Mouse (Mus musculus): ENCODE measurements around the gene Gm21731. TPM values are rescaled to one million over a fixed set of nuclear protein-coding genes. Genes with fewer than 3 reads are reported as not detected.
"Not testable (repeated sequence)": the region's sequence is repeated elsewhere in the genome, so short reads cannot be mapped to it uniquely, and the experiment has no call there.

The Gm21731 gene
- polyA plus RNA-seq, 1 experiment from 2014 or later = not detected

GRCm38 (mm10) chr13:120258817-120259658, 20.1 kb downstream of the Gm21731 start:
- not testable (repeated sequence) for H3K4me1 ChIP-seq (replicated peaks; ENCODE audit: insufficient read depth, low read length)

DNA sequence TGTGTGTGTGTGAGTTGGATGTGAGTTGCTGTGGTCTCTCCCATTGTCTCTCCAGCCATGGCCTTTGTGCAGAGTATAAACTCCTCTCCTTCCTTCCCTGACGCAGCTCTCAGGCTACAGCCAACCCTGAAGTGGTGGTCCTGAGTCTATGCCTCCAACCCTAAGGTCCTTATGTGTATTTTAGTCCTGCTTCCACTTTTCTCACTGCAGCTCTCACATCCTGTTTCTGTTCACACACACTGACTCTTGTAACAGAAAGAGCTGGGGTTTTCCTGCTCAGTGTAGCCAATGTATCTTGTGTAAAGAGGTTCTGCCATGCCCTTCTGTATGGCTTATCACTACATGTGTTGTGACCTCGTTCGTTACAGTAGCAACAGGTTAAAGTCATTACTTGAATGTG, 20.8 kb downstream of the Gm21731 start:
- WGBS = 75% methylated on average over 3 of the region's 3 CpGs

More at GRCm38 (mm10) chr13:120258817-120259658, 20.1 kb downstream of the Gm21731 start:
- WGBS = 91% methylated on average over 3 of the region's 3 CpGs
- not testable (repeated sequence) for DNase-seq (ENCODE audit: low spot score); ATAC-seq (replicated peaks; ENCODE audit: low FRiP score, low read depth); H3K4me3 ChIP-seq (replicated peaks; ENCODE audit: low read depth, low read length); H3K36me3 ChIP-seq (ENCODE audit: insufficient read depth, low read length); H3K27me3 ChIP-seq (ENCODE audit: insufficient read depth, low read length); H3K9me3 ChIP-seq (replicated peaks; ENCODE audit: low read length); H3K9ac ChIP-seq (ENCODE audit: low read depth, low read length); H3K4me2 ChIP-seq (ENCODE audit: low read length); H3K27ac ChIP-seq

DNA sequence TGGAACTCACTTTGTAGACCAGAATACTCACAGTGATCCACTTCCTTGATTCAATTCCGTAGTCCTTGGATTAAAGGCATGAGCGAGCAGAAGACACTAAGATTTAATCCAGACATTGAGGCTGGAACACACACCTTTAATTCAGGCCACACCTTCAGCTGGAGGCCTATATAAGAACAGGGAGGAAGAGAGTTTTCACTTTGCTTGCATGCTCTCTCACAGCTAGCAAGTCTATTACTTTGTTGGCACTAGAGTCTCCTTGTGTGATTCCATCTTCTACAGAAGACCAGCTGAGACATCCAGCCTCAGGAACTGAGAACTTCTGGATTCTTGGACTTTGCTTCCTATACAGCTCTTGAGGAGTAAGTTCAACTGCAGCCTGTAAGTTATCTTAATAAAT, 24.0 kb downstream of the Gm21731 start, which contains the start of gene AF067061:
TSS of gene AF067061 (plus strand) at position 245 of the 400 bp plus-strand sequence.
- H3K27ac ChIP-seq = not testable (repeated sequence)

More for the DNA sequence above, 20.8 kb downstream of the Gm21731 start:
- not testable (repeated sequence) for H3K27me3 ChIP-seq (ENCODE audit: insufficient read depth, low read length); H3K27ac ChIP-seq; H3K4me1 ChIP-seq (replicated peaks; ENCODE audit: insufficient read depth, low read length); ATAC-seq (replicated peaks; ENCODE audit: low FRiP score, low read depth); H3K9me3 ChIP-seq (replicated peaks; ENCODE audit: low read length); H3K4me2 ChIP-seq (ENCODE audit: low read length); H3K9ac ChIP-seq (ENCODE audit: low read depth, low read length); H3K36me3 ChIP-seq (ENCODE audit: insufficient read depth, low read length); DNase-seq (ENCODE audit: low spot score); H3K4me3 ChIP-seq (replicated peaks; ENCODE audit: low read depth, low read length)

DNA sequence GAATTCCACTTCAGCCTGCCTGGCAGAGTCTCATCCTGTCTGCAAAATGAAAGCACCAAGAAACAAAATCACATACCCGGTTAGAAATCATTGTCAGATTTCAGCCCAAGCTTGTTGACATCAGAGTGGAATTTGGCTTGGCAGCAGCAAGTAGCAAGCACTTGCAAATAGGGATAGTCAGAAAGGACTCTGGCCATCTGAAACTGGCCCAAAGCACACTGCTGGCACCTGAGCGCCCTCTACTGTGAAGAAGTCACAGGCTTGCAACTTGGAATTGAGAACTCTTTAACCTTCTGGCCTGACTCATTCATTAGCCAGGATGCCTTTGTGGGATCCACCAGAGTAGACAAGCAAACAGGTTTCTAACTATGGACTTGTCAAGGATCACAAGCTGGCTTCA, 38.9 kb downstream of the Gm21731 start:
- H3K36me3 ChIP-seq (ENCODE audit: insufficient read depth, low read length) = not testable (repeated sequence)

More for the DNA sequence above, 24.0 kb downstream of the Gm21731 start, which contains the start of gene AF067061:
- not testable (repeated sequence) for ATAC-seq (replicated peaks; ENCODE audit: low FRiP score, low read depth); H3K4me1 ChIP-seq (replicated peaks; ENCODE audit: insufficient read depth, low read length); DNase-seq (ENCODE audit: low spot score); H3K27me3 ChIP-seq (ENCODE audit: insufficient read depth, low read length); H3K36me3 ChIP-seq (ENCODE audit: insufficient read depth, low read length); H3K4me3 ChIP-seq (replicated peaks; ENCODE audit: low read depth, low read length); H3K9ac ChIP-seq (ENCODE audit: low read depth, low read length); H3K4me2 ChIP-seq (ENCODE audit: low read length); H3K9me3 ChIP-seq (replicated peaks; ENCODE audit: low read length)
- 70% methylated on average over 2 of the region's 2 CpGs for WGBS

GRCm38 (mm10) chr13:120278784-120279183, 39.9 kb downstream of the Gm21731 start:
- H3K4me2 ChIP-seq (ENCODE audit: low read length) = no peak overlapping the region
- no peaks in the 10 kb centered on the region for H3K36me3 ChIP-seq (ENCODE audit: insufficient read depth, low read length)
- ATAC-seq (replicated peaks; ENCODE audit: low FRiP score, low read depth) (no peak), DNase-seq (ENCODE audit: low spot score) (no peak)
- no peak for TF ChIP-seq CTCF (IDR thresholded peaks at IDR 0.05; ENCODE audit: low read depth)
- WGBS = 91% methylated on average over 9 of the region's 9 CpGs
- H3K9me3 ChIP-seq (replicated peaks; ENCODE audit: low read length) = no peaks in the 10 kb centered on the region
- no peaks in the 10 kb centered on the region for H3K4me1 ChIP-seq (replicated peaks; ENCODE audit: insufficient read depth, low read length)
- H3K27ac ChIP-seq = no peak overlapping the region
- H3K4me3 ChIP-seq (replicated peaks; ENCODE audit: low read depth, low read length) = no peak overlapping the region
- H3K27me3 ChIP-seq (ENCODE audit: insufficient read depth, low read length) = no peaks in the 10 kb centered on the region
- no peak overlapping the region for H3K9ac ChIP-seq (ENCODE audit: low read depth, low read length)

More for the DNA sequence above, 38.9 kb downstream of the Gm21731 start:
- H3K4me2 ChIP-seq (ENCODE audit: low read length); H3K4me1 ChIP-seq (replicated peaks; ENCODE audit: insufficient read depth, low read length); H3K4me3 ChIP-seq (replicated peaks; ENCODE audit: low read depth, low read length); DNase-seq (ENCODE audit: low spot score); H3K9ac ChIP-seq (ENCODE audit: low read depth, low read length); H3K27me3 ChIP-seq (ENCODE audit: insufficient read depth, low read length); ATAC-seq (replicated peaks; ENCODE audit: low FRiP score, low read depth); H3K9me3 ChIP-seq (replicated peaks; ENCODE audit: low read length); H3K27ac ChIP-seq: not testable (repeated sequence)
- WGBS = 21% methylated on average over 2 of the region's 2 CpGs

Other genes starting within 250 kb of the Gm21731 start
- not detected in 2 replicates for gene Gm36079, start 212.1 kb upstream of the Gm21731 start, polyA plus RNA-seq (2015; fragmentation: Nextera tagmentation; extraction: Ambion mirVana)
- gene Gm21188, start 186.9 kb upstream of the Gm21731 start, polyA plus RNA-seq (2015; fragmentation: Nextera tagmentation; extraction: Ambion mirVana) = 0.12 and 0.19 TPM in 2 replicates
- not detected in 2 replicates for gene Gm20767, start 98.9 kb upstream of the Gm21731 start, polyA plus RNA-seq (2015; fragmentation: Nextera tagmentation; extraction: Ambion mirVana)
- not detected in 2 replicates for gene Gm21818, start 66.7 kb upstream of the Gm21731 start, polyA plus RNA-seq (2015; fragmentation: Nextera tagmentation; extraction: Ambion mirVana)
- not detected in 2 replicates for gene Gm21762, start 23.2 kb upstream of the Gm21731 start, polyA plus RNA-seq (2015; fragmentation: Nextera tagmentation; extraction: Ambion mirVana)
- not detected in 2 replicates for gene AF067061, start 24.0 kb downstream of the Gm21731 start, polyA plus RNA-seq (2015; fragmentation: Nextera tagmentation; extraction: Ambion mirVana)
- gene BC147527, start 61.3 kb downstream of the Gm21731 start, polyA plus RNA-seq (2015; fragmentation: Nextera tagmentation; extraction: Ambion mirVana) = 0.34 and 0.41 TPM in 2 replicates
- not detected in 2 replicates for gene Tcstv3, start 77.8 kb downstream of the Gm21731 start, polyA plus RNA-seq (2015; fragmentation: Nextera tagmentation; extraction: Ambion mirVana)

Data from kidney, postnatal 0 days (tissue).